Mouse (Mus musculus): ENCODE measurements around the gene Barhl1. TPM values are rescaled to one million over a fixed set of nuclear protein-coding genes. Genes with fewer than 3 reads are reported as not detected.

Gene Barhl1
- polyA plus RNA-seq, 1 experiment from 2014 or later: 13.5 TPM

GRCm38 (mm10) chr2:28892796-28893195 lies 23.7 kb downstream of the Barhl1 start:
- no peak for ATAC-seq (ENCODE audit: low FRiP score, low read depth)
- Histone ChIP-seq H3K9ac (no peak overlapping the region), H3K36me3 (peaks cover 58% of the 10 kb centered on the region)

GRCm38 (mm10) chr2:28884914-28885313 lies 31.6 kb downstream of the Barhl1 start:
- Histone ChIP-seq H3K4me2 (replicated peaks) (no peak overlapping the region), H3K4me1 (no peaks in the 10 kb centered on the region), H3K4me3 (no peak overlapping the region), H3K9ac (no peak overlapping the region), H3K9me3 (no peaks in the 10 kb centered on the region), H3K36me3 (peaks cover 46% of the 10 kb centered on the region), H3K27me3 (replicated peaks) (no peaks in the 10 kb centered on the region), H3K27ac (no peak overlapping the region)
- WGBS: 78% methylated on average over 4 of the region's 4 CpGs
- ATAC-seq (ENCODE audit: low FRiP score, low read depth): no peak

More at GRCm38 (mm10) chr2:28892796-28893195, 23.7 kb downstream of the Barhl1 start:
- H3K4me2 ChIP-seq (replicated peaks): no peak overlapping the region
- H3K27ac ChIP-seq: no peak overlapping the region
- no peaks in the 10 kb centered on the region for H3K4me1 ChIP-seq
- H3K4me3 ChIP-seq: no peak overlapping the region
- no peaks in the 10 kb centered on the region for H3K9me3 ChIP-seq
- WGBS: 22% methylated on average over 1 of the region's 1 CpGs
- no peaks in the 10 kb centered on the region for H3K27me3 ChIP-seq (replicated peaks)

GRCm38 (mm10) chr2:28882826-28883485 lies 33.5 kb downstream of the Barhl1 start:
- H3K36me3 ChIP-seq: peaks cover 45% of the 10 kb centered on the region
- no peak overlapping the region for H3K4me2 ChIP-seq (replicated peaks)
- H3K27ac ChIP-seq: no peak overlapping the region

GRCm38 (mm10) chr2:28882047-28882446 lies 34.4 kb downstream of the Barhl1 start:
- no peak overlapping the region for H3K4me3 ChIP-seq
- H3K9ac ChIP-seq: no peak overlapping the region
- no peak for ATAC-seq (ENCODE audit: low FRiP score, low read depth)
- H3K27me3 ChIP-seq (replicated peaks): no peaks in the 10 kb centered on the region
- no peak overlapping the region for H3K27ac ChIP-seq
- no peak overlapping the region for H3K4me2 ChIP-seq (replicated peaks)
- no peaks in the 10 kb centered on the region for H3K4me1 ChIP-seq
- H3K9me3 ChIP-seq: no peaks in the 10 kb centered on the region
- peaks cover 45% of the 10 kb centered on the region for H3K36me3 ChIP-seq
- 89% methylated on average over 3 of the region's 3 CpGs for WGBS

More at GRCm38 (mm10) chr2:28882826-28883485, 33.5 kb downstream of the Barhl1 start:
- no peak overlapping the region for H3K9ac ChIP-seq
- H3K4me3 ChIP-seq: no peak overlapping the region
- ATAC-seq (ENCODE audit: low FRiP score, low read depth): no peak
- H3K27me3 ChIP-seq (replicated peaks): no peaks in the 10 kb centered on the region
- 86% methylated on average over 6 of the region's 6 CpGs for WGBS
- no peaks in the 10 kb centered on the region for H3K4me1 ChIP-seq
- H3K9me3 ChIP-seq: no peaks in the 10 kb centered on the region

GRCm38 (mm10) chr2:28881275-28881674 lies 35.2 kb downstream of the Barhl1 start:
- Histone ChIP-seq H3K36me3 (peaks cover 48% of the 10 kb centered on the region), H3K9me3 (no peaks in the 10 kb centered on the region), H3K9ac (no peak overlapping the region), H3K27me3 (replicated peaks) (no peaks in the 10 kb centered on the region), H3K4me1 (no peaks in the 10 kb centered on the region), H3K4me2 (replicated peaks) (no peak overlapping the region), H3K4me3 (no peak overlapping the region), H3K27ac (no peak overlapping the region)
- ATAC-seq (ENCODE audit: low FRiP score, low read depth): no peak
- 98% methylated on average over 3 of the region's 3 CpGs for WGBS

- Histone ChIP-seq H3K4me3 (no peak overlapping the region), H3K4me1 (no peaks in the 10 kb centered on the region), H3K9ac (no peak overlapping the region), H3K27ac (no peak overlapping the region), H3K9me3 (no peaks in the 10 kb centered on the region), H3K4me2 (replicated peaks) (no peak overlapping the region), H3K36me3 (peaks cover 42% of the 10 kb centered on the region), H3K27me3 (replicated peaks) (no peaks in the 10 kb centered on the region)
- 89% methylated on average over 11 of the region's 11 CpGs for WGBS
- no peak for ATAC-seq (ENCODE audit: low FRiP score, low read depth)
Observed at GRCm38 (mm10) chr2:28875554-28875953, 40.9 kb downstream of the Barhl1 start.

- H3K36me3 ChIP-seq: peaks cover 43% of the 10 kb centered on the region
- H3K27ac ChIP-seq: no peak overlapping the region
- H3K4me1 ChIP-seq: no peaks in the 10 kb centered on the region
- H3K4me3 ChIP-seq: no peak overlapping the region
- WGBS: 75% methylated on average over 7 of the region's 7 CpGs
- H3K9me3 ChIP-seq: no peaks in the 10 kb centered on the region
- H3K27me3 ChIP-seq (replicated peaks): no peaks in the 10 kb centered on the region
- H3K9ac ChIP-seq: no peak overlapping the region
- ATAC-seq (ENCODE audit: low FRiP score, low read depth): no peak
- H3K4me2 ChIP-seq (replicated peaks): no peak overlapping the region
Observed at GRCm38 (mm10) chr2:28867495-28867894, 49.0 kb downstream of the Barhl1 start.

GRCm38 (mm10) chr2:28863857-28864256 lies 52.6 kb downstream of the Barhl1 start:
- peaks cover 74% of the 10 kb centered on the region for H3K36me3 ChIP-seq
- ATAC-seq (ENCODE audit: low FRiP score, low read depth): no peak
- no peak overlapping the region for H3K9ac ChIP-seq
- H3K4me1 ChIP-seq: no peaks in the 10 kb centered on the region
- H3K27me3 ChIP-seq (replicated peaks): no peaks in the 10 kb centered on the region
- H3K9me3 ChIP-seq: no peaks in the 10 kb centered on the region
- no peak overlapping the region for H3K27ac ChIP-seq
- H3K4me2 ChIP-seq (replicated peaks): no peak overlapping the region
- no peak overlapping the region for H3K4me3 ChIP-seq

GRCm38 (mm10) chr2:28860678-28861423 lies 55.6 kb downstream of the Barhl1 start:
- no peak overlapping the region for H3K9ac ChIP-seq
- no peak overlapping the region for H3K27ac ChIP-seq
- WGBS: 90% methylated on average over 8 of the region's 8 CpGs
- no peaks in the 10 kb centered on the region for H3K9me3 ChIP-seq
- no peak for ATAC-seq (ENCODE audit: low FRiP score, low read depth)
- H3K36me3 ChIP-seq: peaks cover 68% of the 10 kb centered on the region
- no peaks in the 10 kb centered on the region for H3K27me3 ChIP-seq (replicated peaks)
- no peak overlapping the region for H3K4me2 ChIP-seq (replicated peaks)
- H3K4me1 ChIP-seq: no peaks in the 10 kb centered on the region
- H3K4me3 ChIP-seq: no peak overlapping the region

- Histone ChIP-seq H3K4me3 (no peak overlapping the region), H3K27me3 (replicated peaks) (no peaks in the 10 kb centered on the region), H3K4me1 (no peaks in the 10 kb centered on the region), H3K27ac (no peak overlapping the region), H3K9me3 (no peaks in the 10 kb centered on the region), H3K4me2 (replicated peaks) (no peak overlapping the region), H3K9ac (no peak overlapping the region), H3K36me3 (peaks cover 60% of the 10 kb centered on the region)
- ATAC-seq (ENCODE audit: low FRiP score, low read depth): no peak
- 98% methylated on average over 4 of the region's 4 CpGs for WGBS
Observed at GRCm38 (mm10) chr2:28859303-28859702, 57.2 kb downstream of the Barhl1 start.

Measured in neural tube, embryonic 12.5 days (tissue).